Mouse (Mus musculus): ENCODE measurements at regions not wholly inside any gene's neighbourhood (a gene's known extent, or its start where the extent isn't known, plus 50 kb on each side); places are given as distances from the start of the nearest gene placed in this dataset.

- no peak for TF ChIP-seq CTCF (IDR thresholded peaks at IDR 0.05; ENCODE audit: borderline replicate concordance, insufficient read depth, low read length)
- TF ChIP-seq POLR2A (IDR thresholded peaks at IDR 0.05; ENCODE audit: low read depth, low read length) = no peak
Measured at GRCm38 (mm10) chr10:99644981-99645380, 114.5 kb downstream of the Csl start.
